Mouse (Mus musculus) heart, adult 2 months (tissue): ENCODE data around the gene Gpr84. TPM values are rescaled to one million over a fixed set of nuclear protein-coding genes. Genes with fewer than 3 reads are reported as not detected.
"Not testable (repeated sequence)": the region's sequence is repeated elsewhere in the genome, so short reads cannot be mapped to it uniquely, and the experiment has no call there.

Source experiments
- DNase-seq, 2 experiments: peaks; one replicate each; pipeline ENCODE4 v3.0.0; 2021
- H3K27ac ChIP-seq: fragments of 200-600 bp; 2 replicates; pipeline ENCODE4 v1.8.1; 2022
- H3K27me3 ChIP-seq: fragments of 200-500 bp; 2 replicates; pipeline ENCODE4 v1.6.1; 2012; ENCODE audit warnings: mild to moderate bottlenecking, low read length, inconsistent platforms, mixed read lengths; ENCODE audit not compliant: control insufficient read depth, insufficient read depth
- H3K36me3 ChIP-seq: fragments of 200-500 bp; 2 replicates; pipeline ENCODE4 v1.6.1; 2012; ENCODE audit warnings: low read length, inconsistent platforms; ENCODE audit not compliant: control insufficient read depth, insufficient read depth
- H3K4me1 ChIP-seq: fragments of 200-500 bp; 2 replicates; pipeline ENCODE4 v1.6.1; 2011; ENCODE audit warnings: low read length; ENCODE audit not compliant: control insufficient read depth, insufficient read depth
- H3K4me3 ChIP-seq: fragments of 200-600 bp; 2 replicates; pipeline ENCODE4 v1.8.1; 2022
- H3K79me2 ChIP-seq: fragments of 200-500 bp; replicated peaks from 2 replicates; pipeline ENCODE4 v1.6.1; 2012; ENCODE audit warnings: mild to moderate bottlenecking, inconsistent platforms, low read length, moderate library complexity, mixed read lengths; ENCODE audit not compliant: control insufficient read depth, insufficient read depth
- H3K9ac ChIP-seq: fragments of 200-500 bp; 2 replicates; pipeline ENCODE4 v1.6.1; 2012; ENCODE audit warnings: low read depth, mild to moderate bottlenecking, control low read depth, inconsistent platforms, low read length, mixed read lengths
- CTCF ChIP-seq: fragments of 200-600 bp; IDR thresholded peaks from 2 replicates; pipeline ENCODE4 v1.8.1; 2022; ENCODE audit warnings: antibody characterized with exemption, mild to moderate bottlenecking, moderate library complexity
- EP300 ChIP-seq: fragments of 200-500 bp; IDR thresholded peaks from 2 replicates; pipeline ENCODE4 v1.6.1; 2011; ENCODE audit warnings: low read depth, low read length, control low read depth; ENCODE audit not compliant: insufficient read depth
- POLR2A ChIP-seq: fragments of 200-500 bp; IDR thresholded peaks from 2 replicates; pipeline ENCODE4 v1.6.1; 2011; ENCODE audit warnings: mild to moderate bottlenecking, low read depth, low read length, control low read depth; ENCODE audit not compliant: insufficient read depth
- WGBS: fragments of 180-500 bp; shearing (Covaris S2); methylation state at CpG from one replicate; pipeline ENCODE4 v1.1.7; 2018; 5-methylcytosine and 5-hydroxymethylcytosine counted together
- intact Hi-C: fragments of 180-260 bp; cut with DNase I; formaldehyde crosslinking; loops from one replicate; pipeline ENCODE4 v1.15.1; 2025
- polyA plus RNA-seq: library from polyadenylated mRNA; depleted of rRNA; stranded (reverse); fragments of >200 nt; gene quantifications from 2 replicates; pipeline ENCODE4 v1.2.3, GENCODE M21; 2012
- total RNA-seq, 2 experiments: library from RNA; stranded (reverse); gene quantifications; 2 replicates each; pipeline ENCODE4 v1.2.3; 2021

Gene Gpr84
- total and polyA plus RNA-seq, 3 experiments: 0.06 TPM; not detected in 2

DNA sequence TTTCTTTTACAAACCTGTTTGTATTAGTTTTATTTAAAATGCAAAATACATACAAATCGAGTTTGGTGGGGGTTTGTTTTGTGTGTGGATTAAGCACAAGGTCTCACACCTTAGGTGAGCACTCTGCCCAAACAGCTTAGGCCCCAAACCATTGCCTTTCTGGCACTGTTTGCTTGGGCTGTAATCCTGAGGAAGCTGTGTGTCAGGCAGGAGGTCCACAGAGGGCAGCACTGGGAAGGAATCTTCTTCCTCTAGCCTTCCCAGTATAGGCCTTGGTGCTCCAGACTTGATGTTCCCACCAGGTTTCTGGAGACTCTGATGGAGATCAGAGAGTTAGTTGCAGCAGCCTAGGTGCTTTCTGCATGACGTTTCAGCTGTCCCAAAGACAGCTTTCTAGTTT, 25.8 kb downstream of the Gpr84 start:
- Histone ChIP-seq H3K27ac (no peak overlapping the region; the same call in 1 of the 2 replicates), H3K4me3 (no peak overlapping the region), H3K9ac (no peak overlapping the region), H3K27me3 (no peaks in the 10 kb centered on the region), H3K79me2 (peaks cover 5% of the 10 kb centered on the region), H3K4me1 (peaks cover 13% of the 10 kb centered on the region), H3K36me3 (peaks cover 9% of the 10 kb centered on the region)
- TF ChIP-seq POLR2A (no peak), CTCF (peak; percentile 37)
- no peak for DNase-seq
- 22% methylated on average over 2 of the region's 2 CpGs for WGBS
- intact Hi-C loops: loop anchor here (2.0 kb wide), 1 partner anchor 22 kb away; no protein-coding TSS in a partner anchor

DNA sequence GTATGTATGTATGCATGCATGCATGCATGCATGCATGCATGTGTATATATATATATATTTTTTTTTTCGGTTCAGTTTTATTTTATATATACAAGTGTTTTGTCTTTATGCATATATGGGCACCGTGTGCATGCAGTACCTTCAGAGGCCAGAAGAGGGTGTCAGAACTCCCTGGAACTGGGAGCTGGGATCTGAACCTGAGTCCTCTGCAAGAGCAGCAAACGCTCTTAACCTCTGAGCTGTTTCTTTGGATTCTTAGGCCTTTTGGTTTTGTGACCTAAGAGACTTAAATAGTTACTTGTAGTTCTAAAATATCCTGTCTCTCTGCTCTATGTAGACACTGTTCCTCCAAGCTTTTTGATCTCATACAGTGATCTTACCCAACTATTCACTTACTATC, 26.3 kb downstream of the Gpr84 start:
- Histone ChIP-seq H3K27ac (no peak overlapping the region), H3K36me3 (peaks cover 9% of the 10 kb centered on the region), H3K4me1 (peaks cover 13% of the 10 kb centered on the region), H3K79me2 (peaks cover 6% of the 10 kb centered on the region), H3K4me3 (no peak overlapping the region), H3K27me3 (no peaks in the 10 kb centered on the region), H3K9ac (no peak overlapping the region)
- TF ChIP-seq CTCF: peak; percentile 73
- TF ChIP-seq POLR2A: no peak
- no peak for TF ChIP-seq EP300
- DNase-seq: no peak
- intact Hi-C loops: loop anchor here (2.0 kb wide), 1 partner anchor 23 kb away; no protein-coding TSS in a partner anchor
- WGBS: 72% methylated on average over 3 of the region's 3 CpGs

DNA sequence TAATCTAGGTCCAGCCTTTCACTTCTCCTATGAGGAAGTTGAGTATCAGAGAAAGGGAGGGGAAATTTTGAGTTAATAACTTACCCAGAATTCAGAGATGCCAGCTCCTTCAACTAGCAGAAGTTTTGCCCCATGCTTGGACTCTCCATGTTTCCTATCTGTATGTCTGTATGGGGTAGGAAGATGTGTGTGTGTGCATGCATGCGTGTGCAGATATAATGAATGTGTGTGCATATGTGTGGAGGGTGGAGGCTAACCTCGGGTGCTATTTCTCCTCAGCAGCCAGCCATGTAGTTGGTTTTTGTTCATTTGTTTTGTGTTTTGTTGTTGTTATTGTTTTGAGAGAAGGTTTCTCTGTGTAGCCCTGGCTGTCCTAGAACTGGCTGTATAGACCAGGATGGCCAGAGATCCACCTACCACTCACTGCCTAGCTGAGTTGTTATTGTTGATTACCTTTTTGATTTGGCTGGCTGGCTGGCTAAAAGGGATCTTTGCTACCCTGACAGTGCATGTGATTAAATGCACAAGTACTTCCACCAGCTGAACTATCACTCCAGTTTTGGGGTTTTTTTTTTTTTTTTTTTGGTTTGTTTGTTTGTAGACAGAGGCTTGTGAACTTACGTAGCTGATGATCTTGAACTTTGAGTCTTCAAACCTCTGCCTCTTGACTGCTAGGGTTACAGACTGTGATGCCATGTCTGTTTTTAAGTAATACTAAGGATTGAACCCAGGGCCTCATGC, 28.8 kb downstream of the Gpr84 start:
- Histone ChIP-seq H3K27me3 (no peaks in the 10 kb centered on the region), H3K79me2 (peaks cover 14% of the 10 kb centered on the region), H3K4me1 (peaks cover 13% of the 10 kb centered on the region), H3K36me3 (peaks cover 8% of the 10 kb centered on the region), H3K4me3 (no peak overlapping the region), H3K9ac (no peak overlapping the region), H3K27ac (no peak overlapping the region)
- no peak for DNase-seq
- 79% methylated on average over 3 of the region's 3 CpGs for WGBS
- intact Hi-C loops: loop anchor here (2.0 kb wide), 1 partner anchor 31 kb away; no protein-coding TSS in a partner anchor
- TF ChIP-seq CTCF (no peak), EP300 (no peak), POLR2A (no peak)

DNA sequence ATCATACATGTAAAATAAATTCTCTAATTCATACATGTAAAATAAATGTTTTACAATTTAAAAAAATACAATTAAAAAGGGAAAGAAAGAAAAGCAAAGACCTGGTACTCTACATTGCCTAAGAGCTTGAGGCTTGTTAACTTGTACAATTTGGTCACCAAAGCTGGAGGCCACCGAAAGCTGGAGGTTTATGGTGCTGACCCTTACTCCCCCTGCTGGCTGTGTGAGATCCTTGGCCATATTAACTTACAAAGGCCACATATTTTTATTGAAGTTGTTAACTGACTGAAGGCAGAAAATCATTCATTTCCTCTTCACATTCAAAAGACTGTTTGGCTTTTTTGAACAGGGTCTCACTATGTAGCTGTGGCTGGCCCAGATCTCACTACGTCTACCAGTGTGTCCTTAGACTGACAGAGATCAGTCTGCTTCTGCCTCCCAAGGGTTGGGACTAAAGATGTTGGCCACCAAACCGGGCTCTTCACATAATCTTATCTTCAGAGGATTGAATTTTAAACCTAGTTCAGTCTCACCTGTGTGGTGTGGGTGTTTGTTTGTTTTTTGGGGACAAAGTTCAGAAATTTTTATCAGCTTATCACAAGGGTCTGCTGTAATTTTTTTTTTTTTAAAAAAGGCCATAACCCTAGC, 29.5 kb downstream of the Gpr84 start:
- Histone ChIP-seq H3K79me2 (peaks cover 14% of the 10 kb centered on the region), H3K4me1 (peaks cover 10% of the 10 kb centered on the region), H3K4me3 (no peak overlapping the region), H3K9ac (no peak overlapping the region), H3K27ac (no peak overlapping the region), H3K27me3 (no peaks in the 10 kb centered on the region), H3K36me3 (peaks cover 5% of the 10 kb centered on the region)
- WGBS: 56% methylated on average over 3 of the region's 3 CpGs
- no peak for TF ChIP-seq EP300
- TF ChIP-seq CTCF: peak; percentile 75
- no peak for TF ChIP-seq POLR2A
- no peak for DNase-seq
- intact Hi-C loops: loop anchor here (2.0 kb wide), 1 partner anchor 30 kb away; no protein-coding TSS in a partner anchor

DNA sequence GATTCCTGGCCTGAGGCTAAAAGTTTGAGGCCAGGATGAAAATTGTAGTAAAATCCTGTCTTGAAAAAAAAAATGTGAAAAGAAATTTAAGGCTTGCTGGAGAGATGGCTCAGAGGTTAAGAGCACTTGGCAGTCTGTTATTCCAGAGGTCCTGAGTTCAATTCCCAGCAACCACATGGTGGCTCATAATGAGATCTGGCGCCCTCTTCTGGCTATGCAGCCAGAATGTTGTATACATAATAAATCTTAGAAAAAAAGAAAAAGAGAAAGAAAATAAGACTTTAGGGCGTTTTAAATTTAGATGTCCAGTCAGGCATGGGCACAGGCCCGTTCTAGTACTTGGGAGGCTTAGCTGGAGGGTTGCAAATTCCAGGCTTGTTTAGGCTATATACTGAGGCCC, 30.7 kb downstream of the Gpr84 start:
- H3K79me2 ChIP-seq: peaks cover 14% of the 10 kb centered on the region
- no peak overlapping the region for H3K4me3 ChIP-seq
- no peak for TF ChIP-seq EP300
- TF ChIP-seq CTCF: peak; percentile 77
- no peaks in the 10 kb centered on the region; the same call in 1 of the 2 replicates for H3K4me1 ChIP-seq
- H3K36me3 ChIP-seq: no peaks in the 10 kb centered on the region; the same call in 1 of the 2 replicates
- WGBS: 69% methylated on average over 3 of the region's 3 CpGs
- intact Hi-C loops: loop anchor here (2.0 kb wide), 1 partner anchor 29 kb away; no protein-coding TSS in a partner anchor
- H3K9ac ChIP-seq: no peak overlapping the region
- H3K27ac ChIP-seq: no peak overlapping the region
- no peaks in the 10 kb centered on the region for H3K27me3 ChIP-seq
- DNase-seq: no peak

DNA sequence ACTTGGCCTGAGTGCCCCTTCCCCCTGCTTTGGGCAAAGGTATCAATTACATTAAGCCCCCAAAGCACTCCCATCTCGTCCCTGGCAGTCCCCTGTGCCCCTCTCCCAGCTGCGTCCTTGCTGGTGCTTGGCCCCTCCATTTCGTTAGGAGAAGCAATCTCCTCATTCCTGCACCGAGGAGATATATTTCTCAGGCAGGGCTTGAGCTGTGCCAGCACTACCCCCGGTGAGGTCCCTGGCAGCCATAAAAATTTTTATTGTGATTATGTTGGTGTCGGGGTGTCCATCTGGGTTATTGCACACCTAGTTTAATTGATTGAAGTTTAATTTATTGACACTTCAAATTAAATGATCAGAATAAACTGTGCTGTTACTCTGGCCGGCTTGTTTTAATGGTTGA, 32.5 kb downstream of the Gpr84 start:
- Histone ChIP-seq H3K36me3 (peaks cover 3% of the 10 kb centered on the region), H3K4me1 (peaks cover 2% of the 10 kb centered on the region), H3K27me3 (no peaks in the 10 kb centered on the region), H3K27ac (no peak overlapping the region), H3K4me3 (no peak overlapping the region), H3K9ac (no peak overlapping the region), H3K79me2 (peaks cover 12% of the 10 kb centered on the region)
- WGBS: 73% methylated on average over 7 of the region's 7 CpGs
- DNase-seq: no peak
- intact Hi-C loops: no loop called here
- TF ChIP-seq CTCF (no peak), EP300 (no peak), POLR2A (no peak)

DNA sequence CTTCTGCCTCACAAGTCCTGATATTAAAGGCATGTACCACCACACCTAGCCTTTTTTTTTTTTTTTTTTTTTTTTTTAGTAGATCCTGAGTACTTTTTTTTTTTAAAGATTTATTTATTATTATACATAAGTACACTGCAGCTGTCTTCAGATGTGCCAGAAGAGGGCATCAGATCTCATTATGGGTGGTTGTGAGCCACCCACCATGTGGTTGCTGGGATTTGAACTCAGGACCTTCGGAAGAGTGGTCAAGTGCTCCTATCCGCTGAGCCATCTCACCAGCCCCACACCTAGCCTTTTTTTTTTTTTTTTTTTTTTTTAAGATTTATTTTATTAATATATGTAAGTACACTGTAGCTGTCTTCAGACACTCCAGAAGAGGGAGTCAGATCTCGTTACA, 34.5 kb downstream of the Gpr84 start:
- 88% methylated on average over 3 of the region's 3 CpGs for WGBS
- DNase-seq, H3K79me2 ChIP-seq, H3K4me1 ChIP-seq, H3K9ac ChIP-seq, H3K36me3 ChIP-seq, H3K27ac ChIP-seq, H3K4me3 ChIP-seq, H3K27me3 ChIP-seq, intact Hi-C loops: not testable (repeated sequence)
